Mouse (Mus musculus) limb, embryonic 13.5 days (tissue): ENCODE data around the gene AI661453. TPM values are rescaled to one million over a fixed set of nuclear protein-coding genes. Genes with fewer than 3 reads are reported as not detected.
A peak's percentile ranks its signal among the peaks of the same experiment; 100 is the strongest.

Source experiments
- ATAC-seq: fragments of 200-750 bp; cut with Nextera tagmentation; 2 replicates; pipeline ENCODE4 v1.8.0; 2017; ENCODE audit warnings: low read depth, moderate number of reproducible peaks, moderate TSS enrichment; ENCODE audit not compliant: low FRiP score
- H3K27ac ChIP-seq: fragments of 300-500 bp; sonication (generic); 2 replicates; pipeline ENCODE4 v1.5.1; 2015; ENCODE audit warnings: inconsistent platforms, mild to moderate bottlenecking, moderate library complexity
- H3K27me3 ChIP-seq: fragments of 300-500 bp; sonication (generic); 2 replicates; pipeline ENCODE4 v1.6.1; 2015; ENCODE audit warnings: mild to moderate bottlenecking, inconsistent platforms
- H3K36me3 ChIP-seq: fragments of 300-500 bp; sonication (generic); 2 replicates; pipeline ENCODE4 v1.6.1; 2015; ENCODE audit warnings: inconsistent platforms, mild to moderate bottlenecking, moderate library complexity
- H3K4me1 ChIP-seq: fragments of 300-500 bp; sonication (generic); 2 replicates; pipeline ENCODE4 v1.6.1; 2015; ENCODE audit warnings: inconsistent platforms
- H3K4me2 ChIP-seq: fragments of 300-500 bp; sonication (generic); replicated peaks from 2 replicates; pipeline ENCODE4 v1.6.1; 2015; ENCODE audit warnings: inconsistent platforms, mild to moderate bottlenecking, moderate library complexity
- H3K4me3 ChIP-seq: fragments of 300-500 bp; sonication (generic); 2 replicates; pipeline ENCODE4 v1.5.1; 2015; ENCODE audit warnings: moderate library complexity, mild to moderate bottlenecking, inconsistent platforms
- H3K9ac ChIP-seq: fragments of 300-500 bp; sonication (generic); 2 replicates; pipeline ENCODE4 v1.6.1; 2015; ENCODE audit warnings: mild to moderate bottlenecking, inconsistent platforms
- H3K9me3 ChIP-seq: fragments of 300-500 bp; sonication (generic); 2 replicates; pipeline ENCODE4 v1.6.1; 2016; ENCODE audit warnings: inconsistent platforms
- WGBS: fragments of 180-500 bp; shearing (Covaris S2); methylation state at CpG from one replicate; pipeline ENCODE4 v1.1.7; 2015; 5-methylcytosine and 5-hydroxymethylcytosine counted together
- polyA plus RNA-seq: library from polyadenylated mRNA; unstranded; fragments of >200 nt; fragmentation: Nextera tagmentation; extraction: Ambion mirVana; gene quantifications from 2 replicates; pipeline ENCODE4 v1.2.1, GENCODE M21; 2015

Gene AI661453
- polyA plus RNA-seq, 1 experiment from 2014 or later: 0.99 TPM

DNA sequence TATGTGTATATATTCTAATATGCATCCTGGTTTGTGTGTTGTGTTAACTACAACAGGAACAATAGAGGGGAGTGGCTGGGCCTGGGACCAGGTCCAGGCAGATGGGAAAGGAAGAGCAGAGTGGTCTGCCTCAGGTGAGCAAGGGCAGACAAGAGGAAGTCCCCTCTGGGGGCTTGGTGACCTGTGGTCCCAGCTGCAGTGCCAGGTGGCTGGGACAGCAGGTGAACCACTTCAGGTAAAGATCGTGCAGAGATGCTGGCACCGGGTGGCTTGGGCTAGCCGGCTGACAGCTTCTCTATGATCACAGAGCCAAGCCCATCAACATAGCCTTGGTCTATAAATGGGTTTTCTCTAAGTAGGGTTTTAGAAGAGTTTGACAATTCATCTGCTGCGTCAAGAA, 33.7 kb downstream of the AI661453 start:
- no peaks in the 10 kb centered on the region for H3K36me3 ChIP-seq
- no peak overlapping the region for H3K4me2 ChIP-seq
- no peak overlapping the region for H3K4me3 ChIP-seq
- 88% methylated on average over 4 of the region's 4 CpGs for WGBS
- no peak for ATAC-seq
- H3K4me1 ChIP-seq: peaks cover 32% of the 10 kb centered on the region
- no peak overlapping the region for H3K9ac ChIP-seq
- no peaks in the 10 kb centered on the region for H3K9me3 ChIP-seq
- H3K27me3 ChIP-seq: peaks cover 69% of the 10 kb centered on the region
- H3K27ac ChIP-seq: no peak overlapping the region

DNA sequence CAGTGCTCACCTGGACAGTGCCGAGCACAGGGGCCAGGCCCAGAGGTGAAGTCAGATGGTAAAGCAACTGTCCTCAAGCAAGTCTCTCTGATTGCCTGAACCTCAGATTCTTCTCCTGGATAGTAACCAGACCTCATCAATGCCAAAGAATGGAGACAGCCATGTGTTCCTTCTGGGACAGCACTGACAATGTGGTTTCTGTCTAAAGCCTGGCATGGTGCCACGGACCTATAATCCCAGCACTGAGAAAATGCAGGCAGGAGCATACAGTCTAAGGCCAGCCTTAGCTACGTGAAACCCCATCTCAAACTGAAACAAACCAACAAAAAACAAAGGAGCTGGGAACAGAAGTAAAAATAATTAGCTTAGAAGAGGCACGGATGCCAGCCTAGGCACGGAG, 34.3 kb downstream of the AI661453 start:
- Histone ChIP-seq H3K4me1 (peaks cover 28% of the 10 kb centered on the region), H3K36me3 (no peaks in the 10 kb centered on the region), H3K4me3 (no peak overlapping the region), H3K27ac (no peak overlapping the region), H3K9me3 (no peaks in the 10 kb centered on the region), H3K4me2 (no peak overlapping the region), H3K27me3 (peaks cover 64% of the 10 kb centered on the region), H3K9ac (no peak overlapping the region)
- WGBS: 71% methylated on average over 5 of the region's 5 CpGs
- no peak for ATAC-seq

DNA sequence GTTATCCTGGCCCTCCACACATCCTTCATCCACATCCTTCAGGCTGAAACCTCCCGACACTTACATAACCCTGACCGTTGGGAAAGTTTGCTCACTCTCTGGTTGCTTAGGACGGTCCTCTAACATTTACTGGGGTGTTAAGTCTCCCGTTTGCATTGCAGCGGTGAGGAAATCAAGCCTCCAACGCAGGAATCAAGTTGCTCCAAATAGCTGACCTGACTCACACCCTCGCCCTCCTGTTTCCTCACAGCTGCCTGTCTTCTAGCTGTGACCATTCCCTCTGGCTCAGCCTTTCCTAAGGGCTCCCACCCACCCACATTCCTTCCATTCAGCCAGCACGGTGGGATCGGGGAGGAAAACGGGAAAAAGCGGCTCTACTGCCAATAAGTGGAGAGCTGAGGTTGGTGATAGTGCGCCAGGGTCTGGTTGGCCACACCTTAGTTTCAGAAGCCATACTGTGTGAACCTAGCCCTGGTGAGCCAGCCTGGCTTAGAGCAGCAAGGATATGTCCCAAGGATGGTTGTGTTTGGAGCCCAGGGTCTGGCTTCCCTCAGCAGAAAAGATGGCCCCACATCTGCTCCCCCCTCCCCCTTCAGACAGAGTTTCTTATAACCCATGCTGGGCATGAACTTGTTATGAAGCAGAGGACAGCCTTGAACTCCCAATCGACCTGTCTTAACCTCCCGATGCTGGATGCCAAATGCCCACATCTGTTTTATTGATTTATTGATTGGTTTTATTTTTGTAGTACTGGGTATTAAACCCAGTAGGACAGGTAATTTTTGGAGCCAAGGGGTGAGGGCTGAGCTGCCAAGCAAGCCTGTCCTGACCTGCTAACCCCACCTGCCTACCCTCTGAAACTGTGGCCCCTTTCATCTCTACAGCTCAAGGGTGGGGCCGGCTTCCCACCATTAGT, 36.3 kb downstream of the AI661453 start:
- H3K4me2 ChIP-seq: no peak overlapping the region
- peaks cover 45% of the 10 kb centered on the region for H3K27me3 ChIP-seq
- H3K36me3 ChIP-seq: no peaks in the 10 kb centered on the region
- no peak for ATAC-seq
- 30% methylated on average over 15 of the region's 15 CpGs for WGBS
- H3K9ac ChIP-seq: no peak overlapping the region
- H3K4me1 ChIP-seq: peaks cover 21% of the 10 kb centered on the region
- H3K4me3 ChIP-seq: no peak overlapping the region
- H3K27ac ChIP-seq: no peak overlapping the region
- no peaks in the 10 kb centered on the region for H3K9me3 ChIP-seq

DNA sequence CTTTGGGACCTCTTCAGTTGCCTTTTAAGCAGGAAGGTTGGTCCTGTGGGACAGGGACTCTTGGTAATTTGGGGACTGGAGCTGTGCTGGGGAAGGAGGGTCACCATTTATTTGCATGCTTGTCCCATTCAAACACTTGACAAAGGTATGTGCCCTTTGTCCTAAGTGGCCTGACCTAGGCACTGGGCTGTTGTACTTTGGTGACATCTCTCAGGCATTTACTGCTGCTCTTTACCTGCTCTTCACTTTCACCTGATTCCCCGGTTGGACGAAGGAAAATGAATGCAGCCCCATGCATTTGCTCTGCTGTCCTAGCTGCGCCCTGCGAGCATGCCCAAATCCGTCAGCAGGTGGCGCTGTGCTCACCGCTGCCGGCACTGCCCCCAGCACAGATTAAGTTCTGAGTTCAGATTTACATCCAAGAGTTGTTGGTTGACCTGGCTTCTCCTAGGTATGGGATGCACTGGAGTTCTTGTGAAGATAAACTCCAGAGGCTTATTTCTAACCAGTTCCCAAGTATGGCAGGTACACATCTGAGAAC, 37.1 kb downstream of the AI661453 start:
- H3K27me3 ChIP-seq: peaks cover 37% of the 10 kb centered on the region
- H3K9ac ChIP-seq: no peak overlapping the region
- WGBS: 20% methylated on average over 8 of the region's 8 CpGs
- ATAC-seq: no peak
- no peaks in the 10 kb centered on the region for H3K36me3 ChIP-seq
- no peak overlapping the region for H3K4me2 ChIP-seq
- H3K4me3 ChIP-seq: no peak overlapping the region
- peaks cover 18% of the 10 kb centered on the region for H3K4me1 ChIP-seq
- H3K27ac ChIP-seq: no peak overlapping the region
- H3K9me3 ChIP-seq: no peaks in the 10 kb centered on the region

DNA sequence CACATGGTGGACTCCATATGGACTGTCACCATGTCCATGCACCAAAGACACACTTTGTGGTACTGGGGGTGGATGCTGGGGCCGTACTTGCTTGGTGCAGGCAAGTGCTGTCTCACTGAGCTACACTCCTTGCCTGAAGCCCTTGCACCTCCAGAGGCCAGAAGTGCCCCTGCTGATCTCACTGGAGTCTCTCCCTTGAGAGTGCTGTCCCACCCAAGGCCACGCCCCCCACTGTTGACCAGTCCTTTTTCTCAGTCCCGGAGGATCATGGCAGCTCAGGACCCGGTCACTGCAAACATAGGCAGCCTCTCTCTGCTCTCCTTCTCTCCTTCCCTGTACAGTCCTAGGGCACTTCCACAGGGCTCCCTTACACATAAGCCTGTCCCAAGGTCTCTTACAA, 37.8 kb downstream of the AI661453 start:
- Histone ChIP-seq H3K27ac (no peak overlapping the region), H3K4me2 (no peak overlapping the region), H3K9me3 (no peaks in the 10 kb centered on the region), H3K27me3 (peaks cover 29% of the 10 kb centered on the region), H3K36me3 (no peaks in the 10 kb centered on the region), H3K4me3 (no peak overlapping the region), H3K9ac (no peak overlapping the region), H3K4me1 (peaks cover 17% of the 10 kb centered on the region)
- ATAC-seq: no peak
- WGBS: 81% methylated on average over 4 of the region's 4 CpGs

DNA sequence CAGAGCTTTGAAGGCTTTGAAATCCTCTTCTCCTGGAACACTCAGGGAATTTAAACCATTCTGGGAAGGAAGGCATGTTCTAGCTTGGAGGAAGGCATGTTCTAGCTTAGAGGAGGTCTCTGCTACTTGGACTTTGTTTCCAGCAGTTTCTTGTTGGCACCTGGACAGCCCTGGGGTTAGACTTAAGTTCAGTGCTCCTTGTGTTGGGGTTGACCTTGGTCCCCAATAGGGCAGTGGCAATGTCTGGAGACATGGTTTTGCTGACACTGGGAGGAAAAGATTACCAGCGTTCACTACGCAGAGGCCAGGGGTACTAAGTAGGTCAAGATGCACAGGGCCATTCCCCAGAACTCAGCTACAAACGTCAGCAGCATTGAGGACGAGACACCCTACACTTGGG, 38.8 kb downstream of the AI661453 start:
- peaks cover 20% of the 10 kb centered on the region for H3K27me3 ChIP-seq
- H3K36me3 ChIP-seq: no peaks in the 10 kb centered on the region
- H3K4me3 ChIP-seq: no peak overlapping the region
- ATAC-seq: no peak
- H3K27ac ChIP-seq: no peak overlapping the region
- no peaks in the 10 kb centered on the region for H3K9me3 ChIP-seq
- WGBS: 81% methylated on average over 4 of the region's 4 CpGs
- no peak overlapping the region for H3K9ac ChIP-seq
- H3K4me2 ChIP-seq: no peak overlapping the region
- H3K4me1 ChIP-seq: peaks cover 17% of the 10 kb centered on the region

DNA sequence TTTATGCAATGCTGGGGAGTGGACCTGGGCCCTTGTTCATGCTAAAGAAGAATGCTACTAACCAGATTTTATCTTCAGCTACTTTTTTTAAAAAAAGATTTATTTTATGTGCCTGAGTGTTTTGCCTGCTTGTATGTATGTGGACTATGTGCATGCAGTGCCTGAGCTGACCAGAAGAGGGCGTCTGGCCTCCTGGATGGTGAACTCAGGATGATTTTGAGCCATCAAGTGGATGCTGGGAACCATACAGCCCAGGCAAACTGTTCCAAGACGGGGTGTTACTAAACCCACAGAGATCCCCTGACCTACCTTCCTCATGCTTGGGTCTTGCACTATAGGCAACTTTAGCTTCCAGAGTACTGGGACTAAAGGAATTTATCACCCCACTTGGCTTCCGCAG, 39.3 kb downstream of the AI661453 start:
- H3K9me3 ChIP-seq: no peaks in the 10 kb centered on the region
- H3K4me2 ChIP-seq: no peak overlapping the region
- H3K36me3 ChIP-seq: no peaks in the 10 kb centered on the region
- WGBS: 57% methylated on average over 3 of the region's 3 CpGs
- peaks cover 13% of the 10 kb centered on the region for H3K4me1 ChIP-seq
- H3K27ac ChIP-seq: no peak overlapping the region
- H3K4me3 ChIP-seq: no peak overlapping the region
- no peak overlapping the region for H3K9ac ChIP-seq
- peaks cover 15% of the 10 kb centered on the region; the same call in 1 of the 2 replicates for H3K27me3 ChIP-seq
- no peak for ATAC-seq

DNA sequence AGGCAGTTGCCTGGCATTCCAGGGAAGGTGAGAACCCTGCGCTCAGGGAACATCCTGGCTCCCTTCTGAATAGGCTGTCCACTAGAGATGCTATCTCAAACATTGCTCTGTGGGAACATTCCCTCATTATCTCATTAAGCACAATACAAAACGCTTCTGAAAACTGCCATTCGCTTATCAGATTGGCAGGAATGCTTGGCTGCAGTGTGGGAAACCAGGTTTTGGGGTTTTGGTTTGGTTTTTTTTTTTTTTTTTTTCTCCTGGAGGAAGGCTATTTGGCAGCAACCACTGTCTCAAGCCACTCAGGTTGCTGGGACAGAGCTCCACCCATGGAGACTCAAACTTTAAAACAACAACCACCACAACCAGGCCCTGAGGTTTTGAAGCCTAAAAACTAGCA, 43.5 kb downstream of the AI661453 start:
- Histone ChIP-seq H3K4me2 (no peak overlapping the region), H3K27ac (no peak overlapping the region), H3K9ac (no peak overlapping the region), H3K4me3 (no peak overlapping the region), H3K9me3 (no peaks in the 10 kb centered on the region), H3K27me3 (no peaks in the 10 kb centered on the region), H3K36me3 (no peaks in the 10 kb centered on the region), H3K4me1 (peaks cover 11% of the 10 kb centered on the region)
- ATAC-seq: no peak
- WGBS: 67% methylated on average over 3 of the region's 3 CpGs

DNA sequence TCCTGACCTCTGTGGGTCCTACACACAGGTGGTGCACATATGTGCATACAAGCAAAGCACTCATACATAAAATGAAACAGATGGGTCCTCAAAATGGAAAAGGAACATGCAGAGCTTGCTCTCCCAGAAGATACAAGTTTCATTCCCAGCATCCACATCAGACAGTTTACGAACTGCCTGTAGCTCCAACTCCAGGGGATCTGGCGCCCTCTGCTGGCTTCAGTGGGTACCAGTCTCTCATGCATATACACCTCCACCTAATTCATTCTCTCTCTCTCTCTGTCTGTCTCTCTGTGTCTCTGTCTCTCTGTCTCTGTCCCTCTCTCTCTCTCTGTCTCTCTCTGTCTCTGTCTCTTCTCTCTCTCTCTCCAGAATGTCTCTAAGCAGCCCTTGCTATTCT, 46.0 kb downstream of the AI661453 start:
- Histone ChIP-seq H3K27ac (no peak overlapping the region), H3K9me3 (no peaks in the 10 kb centered on the region), H3K36me3 (0 out of 2 replicates have a peak, but pooled peaks cover 3% of the 10 kb centered on the region), H3K4me1 (peaks cover 19% of the 10 kb centered on the region), H3K4me2 (no peak overlapping the region), H3K9ac (no peak overlapping the region), H3K4me3 (no peak overlapping the region), H3K27me3 (no peaks in the 10 kb centered on the region)
- ATAC-seq: no peak
- WGBS: 38% methylated on average over 2 of the region's 2 CpGs

DNA sequence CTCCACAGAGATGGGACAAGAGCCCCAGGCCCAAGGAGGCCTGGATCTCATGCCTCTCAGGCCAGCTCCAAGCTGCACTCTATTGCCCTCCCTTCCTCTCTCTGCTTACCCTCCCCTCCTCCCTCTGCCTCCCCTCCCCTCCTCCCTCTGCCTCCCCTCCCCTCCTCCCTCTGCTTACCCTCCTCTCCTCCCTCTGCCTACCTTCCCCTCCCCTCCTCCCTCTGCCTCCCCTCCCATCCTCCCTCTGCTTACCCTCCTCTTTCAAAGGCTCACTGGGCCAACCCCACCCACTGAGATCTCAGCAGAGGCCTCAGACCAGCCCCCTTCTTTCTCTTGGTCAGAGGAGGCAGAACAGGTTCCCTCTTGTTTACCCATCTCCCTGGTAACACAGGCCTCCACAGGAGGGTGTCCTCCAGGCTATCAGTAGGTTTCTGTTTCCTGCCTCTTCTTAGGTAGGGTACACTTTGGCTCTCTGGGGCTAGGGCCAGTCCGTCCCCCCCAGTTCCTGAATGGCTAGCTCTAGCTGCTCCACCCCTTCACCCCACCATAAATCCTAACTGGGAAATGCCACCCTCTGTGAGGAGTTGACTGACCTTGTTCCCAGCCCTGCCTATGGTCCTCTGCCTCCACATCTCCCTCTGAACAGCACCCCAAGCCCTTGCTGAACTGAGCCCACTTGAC, 48.0 kb downstream of the AI661453 start:
- peak; percentile 33; the same call in 1 of the 2 replicates for ATAC-seq
- Histone ChIP-seq H3K36me3 (peaks cover 17% of the 10 kb centered on the region), H3K4me2 (no peak overlapping the region)

DNA sequence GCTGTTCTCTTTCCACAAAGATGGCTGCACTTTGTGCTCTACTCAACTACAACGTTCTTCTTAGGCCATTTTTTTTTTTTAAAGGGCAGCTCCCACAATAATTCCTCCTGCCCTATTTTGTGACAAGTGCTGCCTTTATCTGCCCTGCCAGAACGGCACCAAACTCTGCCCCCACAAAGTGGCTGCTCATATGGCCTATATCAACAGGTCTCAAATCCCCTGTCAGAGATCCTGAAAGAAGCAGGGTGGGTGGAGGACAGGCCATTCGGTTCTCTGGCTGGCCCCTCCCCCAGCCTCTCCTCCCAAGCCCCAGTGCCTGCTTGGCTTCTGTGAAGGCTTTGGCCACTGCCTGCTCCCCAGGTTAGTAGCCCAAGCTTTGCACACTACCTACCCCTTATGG, 48.6 kb downstream of the AI661453 start:
- WGBS: 6% methylated on average over 3 of the region's 3 CpGs
- H3K4me1 ChIP-seq: peaks cover 19% of the 10 kb centered on the region
- no peak for ATAC-seq
- no peak overlapping the region for H3K4me3 ChIP-seq
- peaks cover 23% of the 10 kb centered on the region for H3K36me3 ChIP-seq
- H3K9ac ChIP-seq: no peak overlapping the region
- H3K27ac ChIP-seq: peak overlapping the region; percentile 10; the same call in 1 of the 2 replicates
- no peak overlapping the region for H3K4me2 ChIP-seq
- no peaks in the 10 kb centered on the region for H3K9me3 ChIP-seq
- H3K27me3 ChIP-seq: no peaks in the 10 kb centered on the region

More for the DNA sequence above, 48.0 kb downstream of the AI661453 start:
- 21% methylated on average over 1 of the region's 1 CpGs for whole genome bisulfite sequencing
- H3K9me3 ChIP-seq: no peaks in the 10 kb centered on the region
- H3K9ac ChIP-seq: no peak overlapping the region
- peaks cover 19% of the 10 kb centered on the region for H3K4me1 ChIP-seq
- peak overlapping the region; percentile 10; the same call in 1 of the 2 replicates for H3K27ac ChIP-seq
- H3K27me3 ChIP-seq: no peaks in the 10 kb centered on the region
- H3K4me3 ChIP-seq: no peak overlapping the region

DNA sequence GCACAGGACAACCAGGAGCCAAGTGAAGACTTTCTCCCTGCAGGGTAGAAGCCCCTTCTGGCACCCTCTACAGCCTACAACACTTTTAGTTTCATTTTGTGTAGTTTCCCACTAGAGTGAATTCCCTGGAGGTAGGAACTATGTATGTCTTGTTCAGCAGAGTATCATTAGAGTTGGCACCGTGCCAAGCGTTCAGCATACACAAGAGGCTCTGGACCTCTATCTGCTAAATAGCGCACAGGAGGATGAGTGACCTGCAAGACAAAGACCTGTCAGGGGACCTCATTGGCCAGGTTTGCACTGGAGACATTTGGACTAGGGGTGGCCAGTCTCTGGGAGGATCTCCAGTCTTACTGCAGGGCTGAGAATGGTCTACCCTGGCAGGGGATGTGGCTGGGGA, 49.4 kb downstream of the AI661453 start:
- 83% methylated on average over 3 of the region's 3 CpGs for WGBS

More for the DNA sequence above, 49.4 kb downstream of the AI661453 start:
- H3K27me3 ChIP-seq: no peaks in the 10 kb centered on the region
- peaks cover 31% of the 10 kb centered on the region for H3K36me3 ChIP-seq
- no peak overlapping the region for H3K27ac ChIP-seq
- H3K9ac ChIP-seq: no peak overlapping the region
- no peak; the same call in 1 of the 2 replicates for ATAC-seq
- H3K4me1 ChIP-seq: peaks cover 19% of the 10 kb centered on the region
- no peaks in the 10 kb centered on the region for H3K9me3 ChIP-seq
- H3K4me2 ChIP-seq: no peak overlapping the region
- H3K4me3 ChIP-seq: no peak overlapping the region
